Mouse (Mus musculus) splenic B cell, adult 2 months (primary cell): ENCODE measurements at regions not wholly inside any gene's neighbourhood (a gene's known extent, or its start where the extent isn't known, plus 50 kb on each side); places are given as distances from the start of the nearest gene placed in this dataset.

Experiments
- DNase-seq: peaks from one replicate; pipeline ENCODE4 v3.0.0-alpha.2; 2011; ENCODE audit warnings: low read depth, low spot score
- H3K27me3 ChIP-seq: 2 replicates; pipeline ENCODE4 v1.6.1; 2012; ENCODE audit warnings: mild to moderate bottlenecking, low read length, moderate library complexity, mixed read lengths; ENCODE audit not compliant: control insufficient read depth, poor library complexity, insufficient read depth, severe bottlenecking
- H3K36me3 ChIP-seq: 2 replicates; pipeline ENCODE4 v1.6.1; 2012; ENCODE audit warnings: mild to moderate bottlenecking, low read length, moderate library complexity, mixed read lengths; ENCODE audit not compliant: control insufficient read depth, poor library complexity, insufficient read depth, severe bottlenecking

- no peaks in the 10 kb centered on the region for H3K27me3 ChIP-seq
- DNase-seq = no peak
- no peaks in the 10 kb centered on the region for H3K36me3 ChIP-seq
Measured at GRCm38 (mm10) chr15:62694734-62695133, 1150.2 kb downstream of the Gsdmc2 start.

- H3K36me3 ChIP-seq = no peaks in the 10 kb centered on the region
- no peaks in the 10 kb centered on the region for H3K27me3 ChIP-seq
- no peak for DNase-seq
Measured at GRCm38 (mm10) chr15:62693671-62694070, 1151.3 kb downstream of the Gsdmc2 start.

GRCm38 (mm10) chr15:62673410-62673809 is 1171.6 kb downstream of the Gsdmc2 start:
- H3K27me3 ChIP-seq = no peaks in the 10 kb centered on the region
- no peak for DNase-seq

GRCm38 (mm10) chr15:62670026-62670425 is 1175.0 kb downstream of the Gsdmc2 start:
- DNase-seq = no peak
- no peaks in the 10 kb centered on the region for H3K36me3 ChIP-seq
- no peaks in the 10 kb centered on the region for H3K27me3 ChIP-seq

More at GRCm38 (mm10) chr15:62673410-62673809, 1171.6 kb downstream of the Gsdmc2 start:
- H3K36me3 ChIP-seq = no peaks in the 10 kb centered on the region

GRCm38 (mm10) chr15:62659096-62659495 is 1185.9 kb downstream of the Gsdmc2 start:
- H3K27me3 ChIP-seq = no peaks in the 10 kb centered on the region
- no peaks in the 10 kb centered on the region for H3K36me3 ChIP-seq
- DNase-seq = no peak

- Histone ChIP-seq H3K36me3 (no peaks in the 10 kb centered on the region), H3K27me3 (no peaks in the 10 kb centered on the region)
- DNase-seq = no peak
Measured at GRCm38 (mm10) chr15:62658695-62659094, 1186.3 kb downstream of the Gsdmc2 start.

- Histone ChIP-seq H3K27me3 (no peaks in the 10 kb centered on the region), H3K36me3 (no peaks in the 10 kb centered on the region)
- no peak for DNase-seq
Measured at GRCm38 (mm10) chr15:62646476-62647168, 1198.4 kb downstream of the Gsdmc2 start.

- H3K36me3 ChIP-seq = no peaks in the 10 kb centered on the region
- H3K27me3 ChIP-seq = no peaks in the 10 kb centered on the region
- DNase-seq = no peak
Measured at GRCm38 (mm10) chr15:62644744-62645143, 1200.2 kb downstream of the Gsdmc2 start.

GRCm38 (mm10) chr15:62644296-62644695 is 1200.7 kb downstream of the Gsdmc2 start:
- DNase-seq = no peak

GRCm38 (mm10) chr15:62641051-62641710 is 1203.8 kb downstream of the Gsdmc2 start:
- H3K27me3 ChIP-seq = no peaks in the 10 kb centered on the region
- no peak for DNase-seq
- H3K36me3 ChIP-seq = no peaks in the 10 kb centered on the region

More at GRCm38 (mm10) chr15:62644296-62644695, 1200.7 kb downstream of the Gsdmc2 start:
- Histone ChIP-seq H3K36me3 (no peaks in the 10 kb centered on the region), H3K27me3 (no peaks in the 10 kb centered on the region)

GRCm38 (mm10) chr15:62625406-62625805 is 1219.6 kb downstream of the Gsdmc2 start:
- H3K36me3 ChIP-seq = no peaks in the 10 kb centered on the region
- no peak for DNase-seq
- no peaks in the 10 kb centered on the region for H3K27me3 ChIP-seq

GRCm38 (mm10) chr15:62616042-62616441 is 1228.9 kb downstream of the Gsdmc2 start:
- H3K27me3 ChIP-seq = no peaks in the 10 kb centered on the region
- H3K36me3 ChIP-seq = no peaks in the 10 kb centered on the region
- no peak for DNase-seq

- no peaks in the 10 kb centered on the region for H3K27me3 ChIP-seq
- no peaks in the 10 kb centered on the region for H3K36me3 ChIP-seq
- DNase-seq = no peak
Measured at GRCm38 (mm10) chr15:62596735-62597134, 1248.2 kb downstream of the Gsdmc2 start.

- H3K27me3 ChIP-seq = no peaks in the 10 kb centered on the region
- no peaks in the 10 kb centered on the region for H3K36me3 ChIP-seq
- no peak for DNase-seq
Measured at GRCm38 (mm10) chr15:62588580-62588979, 1256.4 kb downstream of the Gsdmc2 start.

- Histone ChIP-seq H3K36me3 (no peaks in the 10 kb centered on the region), H3K27me3 (no peaks in the 10 kb centered on the region)
- DNase-seq = no peak
Measured at GRCm38 (mm10) chr15:62578788-62579187, 1266.2 kb downstream of the Gsdmc2 start.
